7 mouse cellular contexts compared by ENCODE assay signal in the genomic region with DNA sequence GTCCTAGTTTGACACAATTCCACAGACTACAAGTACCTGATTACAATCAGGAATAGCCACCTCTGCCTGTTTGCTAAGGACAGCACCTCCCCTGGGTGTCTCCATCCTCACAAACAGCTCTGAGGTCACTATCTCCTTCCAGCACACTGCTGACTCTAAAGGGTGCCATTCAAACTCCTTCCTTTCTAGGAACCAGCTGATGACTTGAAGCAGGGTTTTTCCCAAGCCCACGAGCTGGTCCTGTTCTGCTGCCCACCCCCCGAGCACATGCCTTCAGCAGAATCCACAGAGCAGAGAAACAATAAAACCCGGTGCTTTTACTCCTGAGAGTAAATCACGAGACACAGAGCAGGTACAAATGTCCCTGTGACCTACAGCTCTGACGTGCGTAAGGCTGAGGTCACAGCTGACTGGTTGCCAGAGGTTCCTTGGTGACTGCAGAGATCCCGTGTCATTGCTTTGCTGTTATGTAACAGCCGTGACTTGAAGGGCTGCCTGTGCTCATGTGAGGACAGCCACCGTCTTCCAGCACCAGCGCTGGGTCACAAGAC.
DNase-seq lines count a peak whose midpoint lies in the region; ATAC-seq and TF ChIP-seq lines count a peak whose summit lies in the region.

No protein-coding gene starts in this region.

- H3K27ac ChIP-seq in hindbrain, embryonic 12.5 days, result peak overlapping the region; percentile 48; the same call in 1 of the 2 replicates
- no peak overlapping the region for H3K27ac ChIP-seq in lung, embryonic 14.5 days (ENCODE audit: low read depth)
- no peak overlapping the region for H3K27ac ChIP-seq in midbrain, embryonic 13.5 days

- no peaks in the 10 kb centered on the region for H3K9me3 ChIP-seq in hindbrain, embryonic 12.5 days (replicated peaks)
- no peaks in the 10 kb centered on the region for H3K9me3 ChIP-seq in lung, embryonic 14.5 days (ENCODE audit: low read depth, low read length)
- H3K9me3 ChIP-seq in midbrain, embryonic 13.5 days, result no peaks in the 10 kb centered on the region

- DNase-seq in Muller cell, postnatal 12 days (ENCODE audit: inconsistent ontology term), result peak; percentile 9
- peak; percentile 91 for DNase-seq in adrenal gland, adult 8-10 months
- peak; percentile 42 for DNase-seq in fibroblast of lung, adult 2 months (ENCODE audit: low read depth)
- peak; percentile 36 for DNase-seq in lung, embryonic 14.5 days
- DNase-seq in right cerebral cortex, postnatal 36 days (ENCODE audit: low spot score in 2 of 2), result no peak

- 53% methylated on average over 10 of the region's 10 CpGs for WGBS in hindbrain, embryonic 12.5 days
- 40% methylated on average over 10 of the region's 10 CpGs for WGBS in lung, embryonic 14.5 days
- WGBS in midbrain, embryonic 13.5 days, result 65% methylated on average over 10 of the region's 10 CpGs

- H3K27me3 ChIP-seq in hindbrain, embryonic 12.5 days, result no peaks in the 10 kb centered on the region
- H3K27me3 ChIP-seq in lung, embryonic 14.5 days (ENCODE audit: insufficient read depth, low read length), result no peaks in the 10 kb centered on the region
- H3K27me3 ChIP-seq in midbrain, embryonic 13.5 days, result no peaks in the 10 kb centered on the region

- no peaks in the 10 kb centered on the region for H3K36me3 ChIP-seq in hindbrain, embryonic 12.5 days
- no peaks in the 10 kb centered on the region for H3K36me3 ChIP-seq in lung, embryonic 14.5 days (ENCODE audit: insufficient read depth)
- no peaks in the 10 kb centered on the region for H3K36me3 ChIP-seq in midbrain, embryonic 13.5 days

- H3K4me2 ChIP-seq in hindbrain, embryonic 12.5 days (replicated peaks), result no peak overlapping the region
- H3K4me2 ChIP-seq in lung, embryonic 14.5 days, result no peak overlapping the region
- no peak overlapping the region for H3K4me2 ChIP-seq in midbrain, embryonic 13.5 days (replicated peaks)

- H3K9ac ChIP-seq in hindbrain, embryonic 12.5 days, result no peak overlapping the region
- H3K9ac ChIP-seq in lung, embryonic 14.5 days, result no peak overlapping the region
- no peak overlapping the region for H3K9ac ChIP-seq in midbrain, embryonic 13.5 days (replicated peaks)

- H3K4me1 ChIP-seq in hindbrain, embryonic 12.5 days, result peaks cover 10% of the 10 kb centered on the region
- H3K4me1 ChIP-seq in lung, embryonic 14.5 days (ENCODE audit: insufficient read depth), result no peaks in the 10 kb centered on the region
- no peaks in the 10 kb centered on the region for H3K4me1 ChIP-seq in midbrain, embryonic 13.5 days (replicated peaks)

- no peak overlapping the region for H3K4me3 ChIP-seq in hindbrain, embryonic 12.5 days
- no peak overlapping the region for H3K4me3 ChIP-seq in lung, embryonic 14.5 days (ENCODE audit: low read depth, low read length)
- H3K4me3 ChIP-seq in midbrain, embryonic 13.5 days (replicated peaks), result no peak overlapping the region

- ATAC-seq in hindbrain, embryonic 12.5 days (ENCODE audit: low FRiP score), result no peak
- ATAC-seq in lung, embryonic 14.5 days (ENCODE audit: insufficient read depth), result no peak; the same call in 1 of the 2 replicates
- ATAC-seq in midbrain, embryonic 13.5 days, result no peak

- TF ChIP-seq CTCF in lung, embryonic 14.5 days (IDR thresholded peaks at IDR 0.05; ENCODE audit: low read depth), result no peak

Comparison
In these comparisons a context has a peak if more than half of its experiments do, and no peak if none do; other contexts are left out.
1. DNase-seq: peak in Muller cell, postnatal 12 days (single experiment), adrenal gland, adult 8-10 months (single experiment), fibroblast of lung, adult 2 months (single experiment) and lung, embryonic 14.5 days (single experiment); none in right cerebral cortex, postnatal 36 days (0 of 2).